Mouse (Mus musculus) midbrain, embryonic 14.5 days (tissue): Measurements from ENCODE around the gene Nek1. TPM values are rescaled to one million over a fixed set of nuclear protein-coding genes. Genes with fewer than 3 reads are reported as not detected.

Experiments used
- ATAC-seq: fragments of 200-750 bp; cut with Nextera tagmentation; 2 replicates; pipeline ENCODE4 v1.8.0; 2017; ENCODE audit warnings: moderate number of reproducible peaks, moderate library complexity; ENCODE audit not compliant: low FRiP score, low TSS enrichment
- DNase-seq: peaks from one replicate; pipeline ENCODE4 v3.0.0-alpha.2; 2015
- H3K27ac ChIP-seq: fragments of 300-500 bp; sonication (generic); replicated peaks from 2 replicates; pipeline ENCODE4 v1.5.1; 2014; ENCODE audit warnings: mild to moderate bottlenecking, low read depth, low read length, moderate library complexity
- H3K27me3 ChIP-seq: fragments of 300-500 bp; sonication (generic); 2 replicates; pipeline ENCODE4 v1.6.1; 2014; ENCODE audit warnings: low read length, control low read depth, mixed read lengths; ENCODE audit not compliant: control insufficient read depth, insufficient read depth
- H3K36me3 ChIP-seq: fragments of 300-500 bp; sonication (generic); 2 replicates; pipeline ENCODE4 v1.6.1; 2014; ENCODE audit warnings: low read length, control low read depth; ENCODE audit not compliant: control insufficient read depth, insufficient read depth
- H3K4me1 ChIP-seq: fragments of 300-500 bp; sonication (generic); 2 replicates; pipeline ENCODE4 v1.6.1; 2014; ENCODE audit warnings: mild to moderate bottlenecking, antibody characterized with exemption, low read length, control low read depth; ENCODE audit not compliant: control insufficient read depth, insufficient read depth
- H3K4me2 ChIP-seq: fragments of 300-500 bp; sonication (generic); 2 replicates; pipeline ENCODE4 v1.6.1; 2014; ENCODE audit warnings: mild to moderate bottlenecking, low read length, moderate library complexity
- H3K4me3 ChIP-seq: fragments of 300-500 bp; sonication (generic); replicated peaks from 2 replicates; pipeline ENCODE4 v1.5.1; 2014; ENCODE audit warnings: low read depth, low read length
- H3K9ac ChIP-seq: fragments of 300-500 bp; sonication (generic); replicated peaks from 2 replicates; pipeline ENCODE4 v1.6.1; 2014; ENCODE audit warnings: mild to moderate bottlenecking, low read length, moderate library complexity
- H3K9me3 ChIP-seq: fragments of 300-500 bp; sonication (generic); 2 replicates; pipeline ENCODE4 v1.6.1; 2016; ENCODE audit warnings: low read length, control low read depth, mixed read lengths; ENCODE audit not compliant: control insufficient read depth
- WGBS: fragments of 180-500 bp; shearing (Covaris S2); extraction: QIAGEN DNeasy Blood & Tissue Kit; methylation state at CpG from one replicate; pipeline ENCODE4 v1.1.7; 2014; 5-methylcytosine and 5-hydroxymethylcytosine counted together
- polyA plus RNA-seq: library from polyadenylated mRNA; unstranded; fragments of >200 nt; fragmentation: Nextera tagmentation; extraction: Ambion mirVana; gene quantifications from 2 replicates; pipeline ENCODE4 v1.2.1, GENCODE M21; 2014

Nek1 gene
- polyA plus RNA-seq, 1 experiment from 2014 or later = 28.3 TPM

- H3K4me1 ChIP-seq = peaks cover 9% of the 10 kb centered on the region
- DNase-seq = no peak
- no peak overlapping the region for H3K27ac ChIP-seq
- no peaks in the 10 kb centered on the region for H3K36me3 ChIP-seq
- no peak for ATAC-seq
- H3K4me2 ChIP-seq = no peak overlapping the region
- H3K9me3 ChIP-seq = peaks cover 9% of the 10 kb centered on the region
- WGBS = 92% methylated on average over 3 of the region's 3 CpGs
- H3K27me3 ChIP-seq = no peaks in the 10 kb centered on the region
- H3K9ac ChIP-seq = no peak overlapping the region
- H3K4me3 ChIP-seq = no peak overlapping the region
Measured at GRCm38 (mm10) chr8:60996468-60996867, 3.5 kb downstream of the Nek1 start.

GRCm38 (mm10) chr8:61041951-61042350 lies 49.0 kb downstream of the Nek1 start:
- DNase-seq = peak; percentile 90
- no peaks in the 10 kb centered on the region for H3K9me3 ChIP-seq
- no peak overlapping the region for H3K4me2 ChIP-seq
- no peaks in the 10 kb centered on the region for H3K4me1 ChIP-seq
- H3K27me3 ChIP-seq = no peaks in the 10 kb centered on the region
- H3K27ac ChIP-seq = no peak overlapping the region
- no peak for ATAC-seq
- no peak overlapping the region for H3K9ac ChIP-seq
- H3K36me3 ChIP-seq = 0 out of 2 replicates have a peak, but pooled peaks cover 6% of the 10 kb centered on the region
- no peak overlapping the region for H3K4me3 ChIP-seq

- Histone ChIP-seq H3K4me3 (no peak overlapping the region), H3K27ac (no peak overlapping the region), H3K4me2 (no peak overlapping the region), H3K9ac (no peak overlapping the region), H3K27me3 (no peaks in the 10 kb centered on the region), H3K36me3 (no peaks in the 10 kb centered on the region), H3K9me3 (no peaks in the 10 kb centered on the region), H3K4me1 (no peaks in the 10 kb centered on the region)
- 80% methylated on average over 4 of the region's 4 CpGs for WGBS
- ATAC-seq (no peak), DNase-seq (no peak)
Measured at GRCm38 (mm10) chr8:61043874-61044273, 50.9 kb downstream of the Nek1 start.

GRCm38 (mm10) chr8:61046816-61047215 lies 53.8 kb downstream of the Nek1 start:
- ATAC-seq = no peak

GRCm38 (mm10) chr8:61053017-61053416 lies 60.0 kb downstream of the Nek1 start:
- Histone ChIP-seq H3K9me3 (no peaks in the 10 kb centered on the region), H3K4me3 (no peak overlapping the region), H3K27me3 (no peaks in the 10 kb centered on the region), H3K36me3 (no peaks in the 10 kb centered on the region), H3K4me2 (no peak overlapping the region), H3K4me1 (no peaks in the 10 kb centered on the region), H3K27ac (no peak overlapping the region), H3K9ac (no peak overlapping the region)
- DNase-seq = no peak
- whole genome bisulfite sequencing = 82% methylated on average over 1 of the region's 1 CpGs
- no peak for ATAC-seq

More at GRCm38 (mm10) chr8:61046816-61047215, 53.8 kb downstream of the Nek1 start:
- no peaks in the 10 kb centered on the region for H3K9me3 ChIP-seq
- no peak overlapping the region for H3K9ac ChIP-seq
- no peaks in the 10 kb centered on the region for H3K36me3 ChIP-seq
- H3K4me2 ChIP-seq = no peak overlapping the region
- DNase-seq = no peak
- H3K27me3 ChIP-seq = no peaks in the 10 kb centered on the region
- no peak overlapping the region for H3K4me3 ChIP-seq
- H3K27ac ChIP-seq = no peak overlapping the region
- no peaks in the 10 kb centered on the region for H3K4me1 ChIP-seq
- 98% methylated on average over 1 of the region's 1 CpGs for WGBS

- ATAC-seq = no peak
- H3K36me3 ChIP-seq = no peaks in the 10 kb centered on the region
- no peak overlapping the region for H3K4me3 ChIP-seq
- DNase-seq = no peak
- H3K27me3 ChIP-seq = no peaks in the 10 kb centered on the region
- no peaks in the 10 kb centered on the region for H3K4me1 ChIP-seq
- WGBS = 96% methylated on average over 5 of the region's 5 CpGs
- H3K27ac ChIP-seq = no peak overlapping the region
- H3K9me3 ChIP-seq = no peaks in the 10 kb centered on the region
- H3K4me2 ChIP-seq = no peak overlapping the region
- H3K9ac ChIP-seq = no peak overlapping the region
Measured at GRCm38 (mm10) chr8:61054313-61054712, 61.3 kb downstream of the Nek1 start.

- H3K27me3 ChIP-seq = no peaks in the 10 kb centered on the region
- no peaks in the 10 kb centered on the region for H3K9me3 ChIP-seq
- H3K9ac ChIP-seq = no peak overlapping the region
- no peaks in the 10 kb centered on the region for H3K4me1 ChIP-seq
- no peak overlapping the region for H3K4me3 ChIP-seq
- WGBS = 60% methylated on average over 3 of the region's 3 CpGs
- peak overlapping the region; percentile 53; the same call in 1 of the 2 replicates for H3K27ac ChIP-seq
- no peaks in the 10 kb centered on the region for H3K36me3 ChIP-seq
- H3K4me2 ChIP-seq = no peak overlapping the region
- peak; percentile 47 for DNase-seq
- no peak for ATAC-seq
Measured at GRCm38 (mm10) chr8:61056997-61057396, 64.0 kb downstream of the Nek1 start.

GRCm38 (mm10) chr8:61059143-61059542 lies 66.1 kb downstream of the Nek1 start:
- DNase-seq (no peak), ATAC-seq (no peak)
- no peaks in the 10 kb centered on the region for H3K36me3 ChIP-seq
- H3K9ac ChIP-seq = no peak overlapping the region
- H3K4me1 ChIP-seq = no peaks in the 10 kb centered on the region
- H3K27me3 ChIP-seq = no peaks in the 10 kb centered on the region
- no peak overlapping the region for H3K4me3 ChIP-seq
- H3K27ac ChIP-seq = no peak overlapping the region
- H3K4me2 ChIP-seq = no peak overlapping the region
- H3K9me3 ChIP-seq = no peaks in the 10 kb centered on the region

- DNase-seq = no peak
- 84% methylated on average over 7 of the region's 7 CpGs for WGBS
- ATAC-seq = no peak
- Histone ChIP-seq H3K36me3 (no peaks in the 10 kb centered on the region), H3K9me3 (no peaks in the 10 kb centered on the region), H3K27me3 (no peaks in the 10 kb centered on the region), H3K27ac (no peak overlapping the region), H3K9ac (no peak overlapping the region), H3K4me1 (no peaks in the 10 kb centered on the region), H3K4me3 (no peak overlapping the region), H3K4me2 (no peak overlapping the region)
Measured at GRCm38 (mm10) chr8:61060412-61060811, 67.4 kb downstream of the Nek1 start.
